Mouse (Mus musculus) activated CD4-positive, CD25-positive, alpha-beta regulatory T cell, adult 4 months (primary cell): ENCODE measurements at regions not wholly inside any gene's neighbourhood (a gene's known extent, or its start where the extent isn't known, plus 50 kb on each side); places are given as distances from the start of the nearest gene placed in this dataset.

Experiments
- ATAC-seq: one replicate; pipeline ENCODE4 v1.8.0; 2017

- ATAC-seq: no peak
Observed at GRCm38 (mm10) chr2:173456083-173456482, 66.3 kb upstream of the 1700021F07Rik start.

- ATAC-seq: no peak
Observed at GRCm38 (mm10) chr2:173456924-173457623, 65.3 kb upstream of the 1700021F07Rik start.

- no peak for ATAC-seq
Observed at GRCm38 (mm10) chr2:173457624-173458320, 64.6 kb upstream of the 1700021F07Rik start.

GRCm38 (mm10) chr2:173458861-173459260 is 63.5 kb upstream of the 1700021F07Rik start:
- no peak for ATAC-seq

- ATAC-seq: no peak
Observed at GRCm38 (mm10) chr2:173463313-173463712, 59.1 kb upstream of the 1700021F07Rik start.

- ATAC-seq: no peak
Observed at GRCm38 (mm10) chr2:173464562-173464961, 57.8 kb upstream of the 1700021F07Rik start.

- no peak for ATAC-seq
Observed at GRCm38 (mm10) chr2:173465006-173465620, 57.3 kb upstream of the 1700021F07Rik start.

GRCm38 (mm10) chr2:173468136-173468535 is 54.2 kb upstream of the 1700021F07Rik start:
- ATAC-seq: no peak

- ATAC-seq: peak; percentile 99
Observed at GRCm38 (mm10) chr2:173469756-173470155, 52.6 kb upstream of the 1700021F07Rik start.
